Mouse (Mus musculus) hindbrain, embryonic 12.5 days (tissue): ENCODE results near the gene A4galt. TPM values are rescaled to one million over a fixed set of nuclear protein-coding genes. Genes with fewer than 3 reads are reported as not detected.

Experiments used
- ATAC-seq: fragments of 200-750 bp; cut with Nextera tagmentation; 2 replicates; pipeline ENCODE4 v1.8.0; 2017; ENCODE audit warnings: moderate TSS enrichment; ENCODE audit not compliant: low FRiP score
- H3K27ac ChIP-seq: fragments of 300-500 bp; sonication (generic); 2 replicates; pipeline ENCODE4 v1.5.1; 2016; ENCODE audit warnings: mild to moderate bottlenecking
- H3K27me3 ChIP-seq: fragments of 300-500 bp; sonication (generic); 2 replicates; pipeline ENCODE4 v1.6.1; 2016; ENCODE audit warnings: mild to moderate bottlenecking
- H3K36me3 ChIP-seq: fragments of 300-500 bp; sonication (generic); 2 replicates; pipeline ENCODE4 v1.6.1; 2016; ENCODE audit warnings: mild to moderate bottlenecking
- H3K4me1 ChIP-seq: fragments of 300-500 bp; sonication (generic); 2 replicates; pipeline ENCODE4 v1.6.1; 2016
- H3K4me2 ChIP-seq: fragments of 300-500 bp; sonication (generic); replicated peaks from 2 replicates; pipeline ENCODE4 v1.6.1; 2016; ENCODE audit warnings: mild to moderate bottlenecking
- H3K4me3 ChIP-seq: fragments of 300-500 bp; sonication (generic); 2 replicates; pipeline ENCODE4 v1.5.1; 2016; ENCODE audit warnings: mild to moderate bottlenecking
- H3K9ac ChIP-seq: fragments of 300-500 bp; sonication (generic); 2 replicates; pipeline ENCODE4 v1.6.1; 2016; ENCODE audit warnings: mild to moderate bottlenecking, moderate library complexity
- H3K9me3 ChIP-seq: fragments of 300-500 bp; sonication (generic); replicated peaks from 2 replicates; pipeline ENCODE4 v1.6.1; 2016; ENCODE audit warnings: mild to moderate bottlenecking
- WGBS: fragments of 180-500 bp; shearing (Covaris S2); methylation state at CpG from one replicate; pipeline ENCODE4 v1.1.7; 2016; 5-methylcytosine and 5-hydroxymethylcytosine counted together
- polyA plus RNA-seq: library from polyadenylated mRNA; unstranded; fragments of >200 nt; fragmentation: Nextera tagmentation; extraction: Ambion mirVana; gene quantifications from 2 replicates; pipeline ENCODE4 v1.2.1, GENCODE M21; 2016

A4galt gene
- polyA plus RNA-seq, 1 experiment from 2014 or later: 2.0 TPM

- Histone ChIP-seq H3K4me3 (no peak overlapping the region), H3K9ac (no peak overlapping the region), H3K4me1 (no peaks in the 10 kb centered on the region), H3K9me3 (no peaks in the 10 kb centered on the region), H3K36me3 (no peaks in the 10 kb centered on the region), H3K4me2 (no peak overlapping the region), H3K27ac (no peak overlapping the region), H3K27me3 (peaks cover 4% of the 10 kb centered on the region; the same call in 1 of the 2 replicates)
- no peak for ATAC-seq
- WGBS: 80% methylated on average over 13 of the region's 13 CpGs
These were observed 6.3 kb upstream of the A4galt start for GRCm38 (mm10) chr15:83257906-83258305.

- H3K4me1 ChIP-seq: peaks cover 3% of the 10 kb centered on the region; the same call in 1 of the 2 replicates
- no peaks in the 10 kb centered on the region for H3K9me3 ChIP-seq
- no peak overlapping the region for H3K4me2 ChIP-seq
- H3K27me3 ChIP-seq: peaks cover 18% of the 10 kb centered on the region
- no peak overlapping the region for H3K27ac ChIP-seq
- 67% methylated on average over 4 of the region's 4 CpGs for WGBS
- H3K9ac ChIP-seq: no peak overlapping the region
- no peaks in the 10 kb centered on the region for H3K36me3 ChIP-seq
- no peak overlapping the region for H3K4me3 ChIP-seq
- ATAC-seq: no peak
These were observed 4.9 kb upstream of the A4galt start for GRCm38 (mm10) chr15:83256491-83256890.

DNA sequence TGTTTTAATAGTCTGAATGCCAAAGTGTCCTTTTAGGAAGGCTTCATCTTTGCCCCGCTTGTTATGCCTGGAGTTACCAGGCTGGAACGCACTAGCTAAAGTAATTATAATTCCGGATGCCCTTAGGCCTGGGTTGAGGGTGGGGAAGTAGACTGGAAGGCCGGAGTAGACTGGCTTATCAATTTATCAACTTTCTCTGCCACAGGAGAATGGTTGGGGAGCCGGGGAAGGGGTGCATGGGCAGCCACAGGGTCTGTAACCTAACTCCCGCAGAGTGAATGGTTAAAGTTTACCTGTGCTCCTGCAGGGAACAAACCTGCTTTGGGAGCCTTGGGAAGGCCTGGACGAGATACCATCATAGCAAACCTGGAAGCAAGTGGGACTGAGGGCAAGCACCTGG lies 4.4 kb upstream of the A4galt start:
- Histone ChIP-seq H3K9me3 (no peaks in the 10 kb centered on the region), H3K4me1 (peaks cover 8% of the 10 kb centered on the region), H3K4me2 (no peak overlapping the region), H3K27ac (no peak overlapping the region), H3K27me3 (peaks cover 23% of the 10 kb centered on the region), H3K36me3 (no peaks in the 10 kb centered on the region), H3K4me3 (no peak overlapping the region), H3K9ac (no peak overlapping the region)
- ATAC-seq: no peak
- WGBS: 79% methylated on average over 7 of the region's 7 CpGs

DNA sequence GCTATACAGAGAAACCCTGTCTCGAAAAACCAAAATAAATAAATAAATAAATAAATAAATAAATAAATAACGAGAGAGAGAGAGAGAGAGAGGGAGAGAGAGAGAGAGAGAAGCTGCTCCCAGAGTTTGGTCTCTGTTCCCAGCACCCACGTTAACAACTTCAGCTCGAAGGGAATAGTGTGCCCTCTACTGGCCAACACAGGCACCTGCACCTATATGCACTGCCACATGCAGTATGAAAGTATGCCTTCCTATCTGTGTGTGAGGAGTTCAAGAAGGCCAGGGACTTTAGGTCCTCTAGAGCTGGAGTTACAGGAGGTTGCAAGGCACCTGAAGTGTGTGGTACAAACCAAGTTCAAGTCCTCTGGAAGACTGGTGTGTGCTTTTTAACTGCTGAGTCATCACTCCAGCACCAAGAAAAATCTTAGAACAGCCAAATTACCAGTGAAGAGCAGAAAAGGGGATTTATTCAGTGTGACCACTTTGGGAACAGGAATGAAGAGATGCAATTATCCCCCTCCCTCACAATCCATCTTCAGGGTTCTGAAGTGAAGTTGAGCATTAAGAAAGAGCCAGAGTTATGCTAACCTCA lies 3.7 kb upstream of the A4galt start:
- 85% methylated on average over 4 of the region's 4 CpGs for WGBS
- H3K9ac ChIP-seq: no peak overlapping the region
- ATAC-seq: no peak
- no peak overlapping the region for H3K4me2 ChIP-seq
- no peaks in the 10 kb centered on the region for H3K9me3 ChIP-seq
- H3K27ac ChIP-seq: no peak overlapping the region
- no peaks in the 10 kb centered on the region for H3K36me3 ChIP-seq
- peaks cover 30% of the 10 kb centered on the region for H3K27me3 ChIP-seq
- H3K4me3 ChIP-seq: no peak overlapping the region
- peaks cover 13% of the 10 kb centered on the region for H3K4me1 ChIP-seq

GRCm38 (mm10) chr15:83254372-83255070 lies 2.9 kb upstream of the A4galt start:
- no peak overlapping the region for H3K4me3 ChIP-seq
- no peak overlapping the region for H3K9ac ChIP-seq
- H3K27ac ChIP-seq: no peak overlapping the region
- H3K4me1 ChIP-seq: peaks cover 13% of the 10 kb centered on the region
- no peaks in the 10 kb centered on the region for H3K36me3 ChIP-seq
- H3K9me3 ChIP-seq: no peaks in the 10 kb centered on the region
- peaks cover 37% of the 10 kb centered on the region for H3K27me3 ChIP-seq
- no peak for ATAC-seq
- H3K4me2 ChIP-seq: no peak overlapping the region
- 75% methylated on average over 10 of the region's 10 CpGs for WGBS

- H3K4me3 ChIP-seq: 0 out of 2 replicates have a peak overlapping the region, but pooled peaks have one; percentile 48
These were observed 486 bp upstream of the A4galt start for GRCm38 (mm10) chr15:83252060-83252459.

GRCm38 (mm10) chr15:83250651-83251175 lies 861 bp downstream of the A4galt start:
- no peak for ATAC-seq
- Histone ChIP-seq H3K4me3 (peak overlapping the region; percentile 48), H3K27ac (no peak overlapping the region), H3K4me1 (peaks cover 13% of the 10 kb centered on the region), H3K9ac (no peak overlapping the region), H3K36me3 (no peaks in the 10 kb centered on the region), H3K27me3 (peaks cover 43% of the 10 kb centered on the region), H3K4me2 (peak overlapping the region; percentile 91), H3K9me3 (no peaks in the 10 kb centered on the region)
- WGBS: 2% methylated on average over 19 of the region's 20 CpGs

More at GRCm38 (mm10) chr15:83252060-83252459, 486 bp upstream of the A4galt start:
- Histone ChIP-seq H3K36me3 (no peaks in the 10 kb centered on the region), H3K9ac (no peak overlapping the region), H3K4me2 (no peak overlapping the region), H3K9me3 (no peaks in the 10 kb centered on the region), H3K4me1 (peaks cover 13% of the 10 kb centered on the region), H3K27me3 (peaks cover 43% of the 10 kb centered on the region), H3K27ac (no peak overlapping the region)
- no peak for ATAC-seq
- WGBS: 71% methylated on average over 14 of the region's 14 CpGs

GRCm38 (mm10) chr15:83249535-83250287 lies 1.9 kb downstream of the A4galt start:
- H3K4me1 ChIP-seq: peaks cover 13% of the 10 kb centered on the region
- 90% methylated on average over 11 of the region's 12 CpGs for WGBS

GRCm38 (mm10) chr15:83248236-83248844 lies 3.2 kb downstream of the A4galt start:
- no peak overlapping the region for H3K9ac ChIP-seq
- no peak overlapping the region for H3K27ac ChIP-seq
- no peak for ATAC-seq
- no peak overlapping the region for H3K4me2 ChIP-seq
- no peaks in the 10 kb centered on the region for H3K36me3 ChIP-seq
- peaks cover 41% of the 10 kb centered on the region for H3K27me3 ChIP-seq
- no peak overlapping the region for H3K4me3 ChIP-seq
- WGBS: 64% methylated on average over 14 of the region's 14 CpGs
- peaks cover 13% of the 10 kb centered on the region for H3K4me1 ChIP-seq
- no peaks in the 10 kb centered on the region for H3K9me3 ChIP-seq

More at GRCm38 (mm10) chr15:83249535-83250287, 1.9 kb downstream of the A4galt start:
- Histone ChIP-seq H3K9ac (no peak overlapping the region), H3K4me2 (no peak overlapping the region), H3K4me3 (no peak overlapping the region), H3K9me3 (no peaks in the 10 kb centered on the region), H3K27me3 (peaks cover 43% of the 10 kb centered on the region), H3K27ac (no peak overlapping the region), H3K36me3 (no peaks in the 10 kb centered on the region)
- ATAC-seq: no peak

GRCm38 (mm10) chr15:83244371-83244770 lies 7.2 kb downstream of the A4galt start:
- peaks cover 5% of the 10 kb centered on the region; the same call in 1 of the 2 replicates for H3K27me3 ChIP-seq
- no peaks in the 10 kb centered on the region for H3K9me3 ChIP-seq
- no peaks in the 10 kb centered on the region for H3K4me1 ChIP-seq
- ATAC-seq: no peak
- WGBS: 83% methylated on average over 3 of the region's 3 CpGs
- H3K4me3 ChIP-seq: no peak overlapping the region
- H3K4me2 ChIP-seq: no peak overlapping the region
- no peak overlapping the region for H3K9ac ChIP-seq
- H3K36me3 ChIP-seq: no peaks in the 10 kb centered on the region
- H3K27ac ChIP-seq: no peak overlapping the region

- no peak for ATAC-seq
- Histone ChIP-seq H3K9ac (no peak overlapping the region), H3K9me3 (no peaks in the 10 kb centered on the region), H3K27me3 (no peaks in the 10 kb centered on the region), H3K27ac (no peak overlapping the region), H3K4me2 (no peak overlapping the region), H3K4me3 (no peak overlapping the region), H3K36me3 (no peaks in the 10 kb centered on the region), H3K4me1 (no peaks in the 10 kb centered on the region)
- WGBS: 82% methylated on average over 4 of the region's 4 CpGs
These were observed 9.5 kb downstream of the A4galt start for GRCm38 (mm10) chr15:83241961-83242680.
